Mouse (Mus musculus) CD4-positive, CD25-positive, alpha-beta regulatory T cell, adult 4 months (primary cell): ENCODE measurements around the gene Tsc22d2. TPM values are rescaled to one million over a fixed set of nuclear protein-coding genes. Genes with fewer than 3 reads are reported as not detected.
A peak's percentile ranks its signal among the peaks of the same experiment; 100 is the strongest.
"Not testable (repeated sequence)": the region's sequence is repeated elsewhere in the genome, so short reads cannot be mapped to it uniquely, and the experiment has no call there.

Source experiments
- ATAC-seq: one replicate; pipeline ENCODE4 v1.8.0; 2017
- polyA plus RNA-seq, 2 experiments: library from polyadenylated mRNA; unstranded; fragments of 100-300 nt; shearing (Covaris generic); gene quantifications; one replicate each; pipeline ENCODE4 v1.2.1; 2017

The Tsc22d2 gene
- polyA plus RNA-seq, 2 experiments from 2014 or later = 9.9 to 16.9 TPM

DNA sequence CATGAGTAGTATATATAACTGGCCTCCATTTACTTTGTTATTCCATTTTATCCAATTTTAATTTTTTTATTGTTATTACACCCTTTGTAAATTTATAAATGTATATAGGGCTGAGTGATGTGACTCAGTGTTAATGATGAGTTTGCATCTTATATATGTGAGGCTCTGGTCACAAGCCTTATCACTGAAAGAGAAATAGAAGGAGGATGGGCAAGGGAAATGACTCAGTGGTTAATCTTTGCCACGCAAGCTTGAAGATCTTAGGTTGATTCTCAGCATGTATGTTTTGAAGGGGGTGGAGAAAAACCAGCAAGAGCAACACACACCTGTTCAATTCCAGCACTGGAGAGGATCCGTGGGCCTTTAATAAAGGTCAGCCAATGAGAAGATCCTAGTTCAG lies 19.9 kb downstream of the Tsc22d2 start:
- ATAC-seq = no peak

DNA sequence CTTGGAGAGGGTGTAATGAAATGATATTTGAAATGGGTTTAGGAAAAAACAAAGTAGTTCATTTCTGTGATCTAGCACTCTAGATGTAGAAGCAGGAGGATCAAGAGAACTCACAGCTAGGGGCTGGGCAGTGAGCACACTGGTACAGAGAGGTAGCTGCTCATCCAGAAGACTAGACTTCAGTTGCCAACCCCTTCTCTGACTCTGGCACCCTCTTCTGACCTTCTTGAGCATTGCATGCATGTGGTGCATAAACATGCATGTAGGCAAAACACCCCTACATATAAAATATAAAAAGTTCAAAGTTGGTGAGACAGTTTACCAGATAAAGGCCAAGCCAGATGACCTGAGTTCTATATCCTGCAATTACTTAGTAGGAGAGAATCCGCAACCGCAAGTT lies 33.7 kb downstream of the Tsc22d2 start:
- peak; percentile 47 for ATAC-seq

DNA sequence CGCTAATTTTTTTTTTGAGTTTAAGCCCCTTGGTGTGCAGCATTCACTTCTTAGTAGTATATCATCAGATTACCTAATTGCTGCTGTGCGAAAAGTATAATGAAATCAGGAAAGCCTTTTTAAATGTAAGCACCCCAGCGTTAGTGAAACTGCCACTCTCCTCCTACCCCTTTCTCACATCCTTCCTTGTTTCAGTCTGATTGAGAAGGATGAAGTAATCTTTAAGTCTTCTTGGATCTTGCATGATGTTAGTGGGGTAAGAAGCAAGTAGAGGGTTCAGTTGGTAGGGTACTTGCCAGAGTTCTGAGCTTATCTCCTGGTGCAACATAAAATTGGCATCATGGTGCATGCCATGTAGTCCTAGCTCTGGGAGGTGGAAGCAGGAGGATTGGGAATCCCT lies 35.0 kb downstream of the Tsc22d2 start:
- ATAC-seq = no peak

DNA sequence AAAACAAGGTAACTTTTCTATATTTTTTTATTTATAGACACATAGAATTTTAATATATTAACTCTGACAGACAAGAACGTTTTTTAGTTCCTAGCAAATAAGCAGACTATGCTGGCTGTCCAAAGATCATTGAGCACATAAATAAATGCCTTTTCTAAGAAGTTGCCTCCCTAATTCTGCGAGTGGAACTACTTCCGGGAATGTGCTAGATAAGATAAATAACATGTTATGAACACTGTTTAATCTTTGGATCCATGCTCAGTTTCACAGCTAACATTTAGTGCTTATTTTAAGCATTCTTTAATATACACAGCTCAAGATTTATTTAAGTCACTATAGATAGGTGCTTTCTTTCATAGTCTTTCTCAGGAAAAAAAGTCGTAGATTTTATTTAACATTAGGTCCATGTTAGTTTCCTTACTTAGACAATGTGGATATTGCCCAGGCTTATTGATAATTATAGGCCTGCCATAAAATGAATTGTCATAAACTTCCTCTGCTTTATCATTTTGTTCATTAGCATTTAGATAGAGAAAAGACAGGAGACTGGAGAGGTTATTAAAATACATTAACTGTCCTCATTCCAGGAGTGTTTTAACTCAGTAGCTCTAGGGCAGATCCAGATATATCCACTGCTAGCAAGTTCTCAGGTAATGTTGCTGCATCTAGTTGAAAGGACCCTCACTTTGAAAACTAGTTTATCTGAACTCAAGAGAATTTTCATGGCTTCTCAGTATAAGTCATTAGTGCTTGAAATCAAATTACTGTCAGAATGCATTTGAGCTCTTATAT lies 40.1 kb downstream of the Tsc22d2 start:
- ATAC-seq = no peak

DNA sequence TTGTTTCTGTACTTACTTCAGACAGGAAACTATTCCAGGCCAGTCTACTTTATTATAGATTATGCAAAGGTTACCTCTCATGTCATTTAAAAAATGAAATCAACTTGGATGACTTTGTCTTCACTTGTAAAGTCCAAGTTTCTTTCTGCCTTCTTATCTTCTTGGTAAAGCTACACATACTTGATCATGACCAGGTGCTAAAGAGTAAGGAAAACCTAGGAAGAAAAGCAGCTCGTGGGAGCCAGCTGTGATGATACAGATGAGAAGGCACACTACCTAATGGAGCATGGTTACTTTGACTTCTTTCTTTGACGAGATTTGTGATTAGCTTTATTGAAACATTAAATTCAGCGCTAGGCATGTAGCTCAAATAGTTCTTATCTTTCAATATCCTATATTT lies 40.7 kb downstream of the Tsc22d2 start:
- no peak for ATAC-seq

- ATAC-seq = peak; percentile 88
Measured at GRCm38 (mm10) chr3:58469655-58470437, 55.3 kb downstream of the Tsc22d2 start.

GRCm38 (mm10) chr3:58475298-58475697 lies 60.8 kb downstream of the Tsc22d2 start:
- ATAC-seq = not testable (repeated sequence)

GRCm38 (mm10) chr3:58478755-58479455 lies 64.4 kb downstream of the Tsc22d2 start:
- no peak for ATAC-seq

DNA sequence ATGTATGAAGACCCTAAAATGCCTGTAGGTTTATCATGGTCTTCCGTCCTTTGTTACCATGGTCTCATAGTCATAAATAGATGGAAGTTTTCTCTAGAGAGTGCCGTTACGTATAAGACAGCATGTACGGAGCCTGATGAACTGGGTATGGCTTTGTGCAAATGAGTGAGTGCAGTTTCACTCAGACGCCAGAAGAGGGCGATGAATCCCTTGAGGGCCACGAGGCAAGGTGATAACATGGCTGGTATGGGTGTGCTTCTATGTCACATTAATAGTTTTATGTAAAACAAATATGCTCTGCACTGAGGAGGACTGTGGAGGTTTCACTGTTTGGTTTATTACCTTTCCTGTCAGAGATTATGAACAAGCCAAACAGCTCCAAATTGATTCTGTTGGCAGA lies 71.4 kb downstream of the Tsc22d2 start:
- ATAC-seq = peak; percentile 67

- no peak for ATAC-seq
Measured at GRCm38 (mm10) chr3:58487121-58487520, 72.6 kb downstream of the Tsc22d2 start.

DNA sequence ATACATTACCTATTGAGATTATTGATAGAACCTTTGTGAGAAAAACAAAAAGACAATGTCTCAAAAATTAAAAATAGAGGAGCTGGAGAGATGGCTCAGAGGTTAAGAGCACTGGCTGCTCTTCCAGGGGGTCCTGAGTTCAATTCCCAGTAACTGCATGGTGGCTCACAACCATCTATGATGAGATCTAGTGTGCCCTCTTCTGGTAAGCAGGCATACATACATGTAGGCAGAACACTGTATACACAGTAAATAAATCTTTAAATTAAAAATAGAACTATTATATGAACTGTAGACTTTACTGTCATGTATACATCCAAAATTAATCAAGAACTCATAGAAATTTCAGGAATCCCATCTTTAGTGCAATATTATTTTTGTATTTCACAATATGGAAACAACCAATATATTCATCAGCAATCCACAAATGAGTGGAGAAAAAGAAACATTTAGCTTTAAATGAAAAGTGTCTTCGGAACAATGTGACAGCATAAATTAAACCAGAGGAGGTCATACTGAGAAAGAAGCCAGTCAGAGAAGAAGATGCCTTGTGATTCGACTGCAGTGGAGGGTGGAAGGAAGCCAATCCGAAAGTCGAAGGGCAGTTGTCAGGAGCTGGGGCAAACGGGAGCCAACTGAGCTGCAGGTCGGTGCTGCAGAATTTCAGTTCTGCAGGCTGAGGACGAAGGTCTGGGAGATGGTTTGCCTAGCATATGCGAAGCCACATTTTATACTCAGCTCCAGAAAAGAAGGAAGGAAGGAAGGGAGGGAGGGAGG lies 73.7 kb downstream of the Tsc22d2 start:
- peak; percentile 67 for ATAC-seq

- peak; percentile 79 for ATAC-seq
Measured at GRCm38 (mm10) chr3:58490787-58491186, 76.3 kb downstream of the Tsc22d2 start.

DNA sequence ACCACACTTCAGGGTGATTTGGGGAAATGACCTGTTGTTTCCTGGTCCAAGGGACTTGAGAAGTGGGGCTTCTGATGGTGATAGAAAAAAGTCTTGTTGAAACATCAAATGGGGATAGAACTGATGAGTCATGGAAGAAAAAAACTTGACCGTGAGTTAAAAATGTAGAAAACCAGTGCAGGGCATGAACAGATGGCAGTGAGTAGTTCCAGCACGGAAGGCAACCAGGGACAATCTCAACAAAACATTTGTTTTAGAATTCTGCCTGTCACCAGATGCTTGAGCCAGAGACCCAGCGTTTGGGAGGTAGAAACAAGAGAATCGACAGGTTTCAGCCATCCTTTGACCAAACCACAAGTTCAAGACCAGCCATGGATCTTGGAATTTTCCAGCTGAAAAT lies 79.1 kb downstream of the Tsc22d2 start:
- no peak for ATAC-seq

DNA sequence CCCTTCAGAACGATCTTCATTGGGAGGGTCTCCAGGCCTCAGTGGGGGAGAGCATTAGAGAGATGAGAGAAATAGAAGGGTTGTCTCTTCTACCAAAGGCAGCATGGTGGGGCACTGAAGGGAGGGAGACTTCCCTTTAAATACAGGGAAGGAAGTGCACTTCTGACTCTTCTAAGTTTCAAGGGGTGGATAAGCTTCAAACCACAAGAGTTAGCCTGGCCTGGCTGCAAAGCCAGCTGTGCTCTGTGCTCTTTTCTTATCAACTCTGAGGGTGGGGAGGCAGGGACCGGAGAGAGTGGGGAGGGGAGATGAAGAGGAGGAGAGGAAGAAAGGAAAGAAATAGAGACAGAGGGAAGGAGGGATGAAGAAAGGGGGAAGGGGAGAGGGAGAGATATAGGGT lies 87.4 kb downstream of the Tsc22d2 start:
- ATAC-seq = no peak

DNA sequence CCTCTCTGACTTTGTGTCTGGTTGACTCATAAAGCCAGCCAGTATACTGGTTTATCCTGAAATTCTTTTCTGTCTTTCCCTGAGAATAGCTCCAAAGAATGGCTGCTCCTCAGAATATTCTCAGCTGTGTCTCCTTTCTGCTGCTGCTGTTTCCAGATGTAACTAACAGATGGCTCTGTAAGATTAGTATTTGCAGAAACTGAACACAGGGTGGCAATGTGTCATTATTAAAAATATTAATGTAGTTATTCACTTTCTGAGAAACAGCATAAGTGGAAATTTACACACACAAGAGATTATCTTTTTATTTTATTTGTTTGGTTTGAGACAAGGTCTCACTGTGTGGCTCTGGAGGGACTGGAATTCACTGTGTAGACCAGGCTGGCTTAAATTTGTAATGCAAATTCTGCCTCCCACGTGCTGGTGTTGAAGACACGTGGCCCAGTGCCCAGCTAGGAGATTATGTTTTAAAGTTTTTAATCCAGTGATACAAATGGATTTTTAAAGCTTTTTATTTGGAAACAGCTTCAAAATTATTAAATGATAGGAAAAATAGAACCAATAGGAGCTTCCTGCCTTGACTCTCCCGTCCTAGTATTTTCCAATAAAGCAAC lies 89.3 kb downstream of the Tsc22d2 start:
- peak; percentile 54 for ATAC-seq

DNA sequence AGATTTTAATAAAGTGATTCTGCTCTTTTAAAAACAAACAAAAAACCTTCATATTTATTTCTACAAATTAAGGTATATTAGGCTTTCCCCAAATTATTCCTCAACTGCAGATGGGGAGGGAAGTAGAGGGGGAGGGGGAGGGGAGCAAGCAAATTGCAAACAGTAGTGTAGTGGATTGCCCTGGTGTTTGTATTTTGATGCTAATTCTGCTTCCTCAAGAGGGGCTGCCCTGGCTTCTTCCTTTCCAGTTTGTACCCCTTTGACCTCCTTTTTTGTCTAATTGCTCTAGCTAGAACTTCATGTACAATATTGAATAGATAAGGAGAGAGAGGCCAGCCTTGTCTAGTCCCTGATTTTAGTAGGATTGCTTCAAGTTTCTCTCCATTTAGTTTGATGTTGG lies 90.2 kb downstream of the Tsc22d2 start:
- no peak for ATAC-seq

DNA sequence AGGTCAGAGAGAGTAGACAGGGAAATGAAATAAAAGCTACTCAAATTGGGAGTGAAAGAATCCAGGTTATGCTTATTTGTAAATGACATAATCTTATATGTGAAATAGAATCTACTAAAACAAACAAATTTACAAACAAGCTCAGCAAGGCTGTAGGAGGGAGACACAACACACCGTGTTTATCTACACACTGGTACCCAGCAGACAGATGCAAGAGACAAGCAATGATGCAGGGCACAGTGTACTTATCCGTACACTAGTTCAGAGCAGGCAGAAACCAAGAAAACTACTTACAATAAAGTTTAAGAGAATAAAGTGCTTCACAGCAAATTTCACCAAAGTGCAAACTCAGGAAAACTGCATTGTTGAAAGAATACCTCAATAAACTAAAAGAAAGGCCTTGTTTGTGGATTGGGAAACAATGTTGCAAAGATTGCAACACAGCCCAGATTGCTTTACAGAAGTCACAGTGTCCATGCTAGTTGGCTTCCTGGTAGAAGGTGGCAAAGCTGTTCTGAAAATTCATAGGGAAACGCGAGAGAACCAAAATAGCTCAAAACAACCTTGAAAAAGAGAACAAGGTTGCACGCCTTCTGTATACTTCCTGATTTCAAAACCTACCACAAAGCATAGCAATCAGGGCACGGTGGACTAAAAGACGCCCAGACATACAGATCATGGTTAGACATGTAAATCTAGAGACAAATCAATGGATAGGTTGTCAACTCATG lies 93.7 kb downstream of the Tsc22d2 start:
- ATAC-seq = no peak

DNA sequence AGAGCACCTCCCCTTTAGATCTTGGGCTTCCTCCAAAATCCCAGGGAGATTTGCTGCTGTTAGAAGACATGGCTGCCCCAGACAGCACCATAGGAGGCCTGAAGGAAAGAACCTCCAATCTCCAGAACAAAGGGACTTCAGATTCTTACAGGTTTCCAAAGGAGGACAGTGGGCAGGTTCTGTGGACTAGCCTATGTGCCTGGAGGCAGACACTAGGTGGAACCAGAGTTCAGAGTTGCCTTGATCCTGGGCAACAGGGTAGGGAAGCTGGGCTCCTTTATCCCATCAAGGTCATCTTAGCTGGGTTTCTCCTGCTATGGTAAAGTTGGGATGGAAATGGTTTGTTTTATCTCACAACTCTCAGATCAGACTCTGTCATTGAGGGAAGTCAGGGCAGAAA lies 97.1 kb downstream of the Tsc22d2 start:
- ATAC-seq = peak; percentile 44

DNA sequence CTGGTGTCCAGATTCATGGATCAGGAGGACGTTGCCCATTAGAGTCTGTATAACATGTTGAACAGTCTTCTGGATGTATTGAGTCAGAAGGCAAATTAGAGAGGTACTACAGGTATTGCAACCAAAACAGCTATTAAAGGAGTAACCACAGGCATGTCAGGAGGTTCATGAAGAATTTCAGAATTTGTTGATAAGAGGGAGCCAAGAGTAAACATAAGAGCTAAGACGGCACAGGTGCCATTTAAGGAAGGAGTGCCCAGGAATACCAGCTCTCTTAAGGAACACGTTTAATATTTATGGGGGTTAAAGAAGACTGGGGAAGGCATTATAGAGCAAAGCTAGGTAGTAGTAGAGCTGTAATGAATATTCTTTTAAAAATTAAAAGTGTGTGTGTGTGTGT lies 98.2 kb downstream of the Tsc22d2 start:
- ATAC-seq = no peak

- ATAC-seq = no peak
Measured at GRCm38 (mm10) chr3:58513483-58513882, 99.0 kb downstream of the Tsc22d2 start.

- no peak for ATAC-seq
Measured at GRCm38 (mm10) chr3:58515947-58516601, 101.6 kb downstream of the Tsc22d2 start.
